Mouse (Mus musculus): ENCODE data around the gene 1700123O20Rik. TPM values are rescaled to one million over a fixed set of nuclear protein-coding genes. Genes with fewer than 3 reads are reported as not detected.

1700123O20Rik gene
- polyA plus RNA-seq, 1 experiment from 2014 or later, result 104 TPM

GRCm38 (mm10) chr14:54736555-54737552 is 50.8 kb downstream of the 1700123O20Rik start:
- Histone ChIP-seq H3K9me3 (no peaks in the 10 kb centered on the region), H3K4me3 (no peak overlapping the region), H3K27me3 (ENCODE audit: poor library complexity, severe bottlenecking) (no peaks in the 10 kb centered on the region), H3K36me3 (replicated peaks) (no peaks in the 10 kb centered on the region), H3K27ac (0 out of 2 replicates have a peak overlapping the region, but pooled peaks have one; percentile 20), H3K4me1 (peaks cover 19% of the 10 kb centered on the region)
- WGBS, result 63% methylated on average over 14 of the region's 14 CpGs
- no peak for DNase-seq (ENCODE audit: extremely low spot score, low spot score)

DNA sequence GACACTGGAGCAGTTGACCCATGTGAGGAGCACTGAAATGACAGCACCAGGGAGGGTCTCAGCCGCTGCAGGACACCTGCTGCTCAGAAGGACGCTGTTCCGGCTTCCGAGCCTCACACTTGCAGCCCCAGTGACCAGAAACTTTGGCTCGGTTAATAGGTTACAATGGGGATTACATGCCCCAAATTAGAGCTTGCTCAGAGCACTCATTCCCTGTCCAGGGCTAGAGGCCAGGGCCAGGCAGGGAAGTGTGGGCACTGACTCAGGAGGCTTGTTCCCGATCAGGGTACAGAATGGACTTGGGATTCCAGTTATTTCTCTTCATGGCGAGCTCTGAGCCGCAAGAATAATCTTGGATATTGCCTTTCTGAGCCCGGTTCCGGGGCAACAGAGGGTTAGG is 51.6 kb downstream of the 1700123O20Rik start:
- H3K27ac ChIP-seq, result 0 out of 2 replicates have a peak overlapping the region, but pooled peaks have one; percentile 20
- H3K4me3 ChIP-seq, result no peak overlapping the region
- peaks cover 19% of the 10 kb centered on the region for H3K4me1 ChIP-seq
- no peaks in the 10 kb centered on the region for H3K36me3 ChIP-seq (replicated peaks)
- H3K27me3 ChIP-seq (ENCODE audit: poor library complexity, severe bottlenecking), result no peaks in the 10 kb centered on the region
- H3K9me3 ChIP-seq, result no peaks in the 10 kb centered on the region
- WGBS, result 52% methylated on average over 10 of the region's 10 CpGs
- DNase-seq (ENCODE audit: extremely low spot score, low spot score), result no peak

Small RNA genes within 50 kb of the gene (microRNA-seq; reads per million reads assigned to microRNA genes)
- gene Mir6948, result not detected

Other genes with a start within 250 kb of the 1700123O20Rik start
- gene Lrp10, start 222.1 kb upstream of the 1700123O20Rik start, polyA plus RNA-seq (2016; fragmentation: Nextera tagmentation; extraction: Ambion mirVana), result 23.8 and 24.4 TPM in 2 replicates
- gene Rem2, start 210.1 kb upstream of the 1700123O20Rik start, polyA plus RNA-seq (2016; fragmentation: Nextera tagmentation; extraction: Ambion mirVana), result 12.5 TPM in 2 replicates
- gene Prmt5, start 168.7 kb upstream of the 1700123O20Rik start, polyA plus RNA-seq (2016; fragmentation: Nextera tagmentation; extraction: Ambion mirVana), result 162 and 164 TPM in 2 replicates
- 59.1 and 65.4 TPM in 2 replicates for gene Haus4, start 131.6 kb upstream of the 1700123O20Rik start, polyA plus RNA-seq (2016; fragmentation: Nextera tagmentation; extraction: Ambion mirVana)
- gene Ajuba, start 108.7 kb upstream of the 1700123O20Rik start, polyA plus RNA-seq (2016; fragmentation: Nextera tagmentation; extraction: Ambion mirVana), result 79.1 and 98.7 TPM in 2 replicates
- gene 4931414P19Rik, start 80.2 kb upstream of the 1700123O20Rik start, polyA plus RNA-seq (2016; fragmentation: Nextera tagmentation; extraction: Ambion mirVana), result 9.5 and 11.0 TPM in 2 replicates
- 478 and 497 TPM in 2 replicates for gene Psmb5, start 68.2 kb upstream of the 1700123O20Rik start, polyA plus RNA-seq (2016; fragmentation: Nextera tagmentation; extraction: Ambion mirVana)
- 0.05 and 0.12 TPM in 2 replicates for gene Psmb11, start 64.8 kb upstream of the 1700123O20Rik start, polyA plus RNA-seq (2016; fragmentation: Nextera tagmentation; extraction: Ambion mirVana)
- gene Gm17606, start 45.3 kb upstream of the 1700123O20Rik start, polyA plus RNA-seq (2016; fragmentation: Nextera tagmentation; extraction: Ambion mirVana), result not detected in 2 replicates
- 4.7 and 5.4 TPM in 2 replicates for gene Cdh24, start 44.9 kb upstream of the 1700123O20Rik start, polyA plus RNA-seq (2016; fragmentation: Nextera tagmentation; extraction: Ambion mirVana)
- gene Acin1, start 715 bp downstream of the 1700123O20Rik start, polyA plus RNA-seq (2016; fragmentation: Nextera tagmentation; extraction: Ambion mirVana), result 142 and 146 TPM in 2 replicates
- not detected in 2 replicates for gene Gm29776, start 12.6 kb downstream of the 1700123O20Rik start, polyA plus RNA-seq (2016; fragmentation: Nextera tagmentation; extraction: Ambion mirVana)
- not detected in 2 replicates for gene Cebpe, start 26.0 kb downstream of the 1700123O20Rik start, polyA plus RNA-seq (2016; fragmentation: Nextera tagmentation; extraction: Ambion mirVana)
- gene Slc7a8, start 95.7 kb downstream of the 1700123O20Rik start, polyA plus RNA-seq (2016; fragmentation: Nextera tagmentation; extraction: Ambion mirVana), result 1.0 and 2.3 TPM in 2 replicates
- not detected in 2 replicates for gene Rnf212b, start 127.9 kb downstream of the 1700123O20Rik start, polyA plus RNA-seq (2016; fragmentation: Nextera tagmentation; extraction: Ambion mirVana)
- 24.0 and 29.5 TPM in 2 replicates for gene Homez, start 184.7 kb downstream of the 1700123O20Rik start, polyA plus RNA-seq (2016; fragmentation: Nextera tagmentation; extraction: Ambion mirVana)
- gene Ppp1r3e, start 191.3 kb downstream of the 1700123O20Rik start, polyA plus RNA-seq (2016; fragmentation: Nextera tagmentation; extraction: Ambion mirVana), result 0.96 and 1.0 TPM in 2 replicates
- gene Bcl2l2, start 197.2 kb downstream of the 1700123O20Rik start, polyA plus RNA-seq (2016; fragmentation: Nextera tagmentation; extraction: Ambion mirVana), result 2.2 and 2.5 TPM in 2 replicates
- not detected in 2 replicates for gene Gm20521, start 197.2 kb downstream of the 1700123O20Rik start, polyA plus RNA-seq (2016; fragmentation: Nextera tagmentation; extraction: Ambion mirVana)
- gene Pabpn1, start 206.3 kb downstream of the 1700123O20Rik start, polyA plus RNA-seq (2016; fragmentation: Nextera tagmentation; extraction: Ambion mirVana), result 168 and 174 TPM in 2 replicates
- 38.8 and 40.0 TPM in 2 replicates for gene Slc22a17, start 226.9 kb downstream of the 1700123O20Rik start, polyA plus RNA-seq (2016; fragmentation: Nextera tagmentation; extraction: Ambion mirVana)
- 38.3 and 39.0 TPM in 2 replicates for gene Efs, start 239.9 kb downstream of the 1700123O20Rik start, polyA plus RNA-seq (2016; fragmentation: Nextera tagmentation; extraction: Ambion mirVana)
- not detected in 2 replicates for gene Il25, start 246.5 kb downstream of the 1700123O20Rik start, polyA plus RNA-seq (2016; fragmentation: Nextera tagmentation; extraction: Ambion mirVana)

Measured in forebrain, embryonic 10.5 days (tissue).